Mouse (Mus musculus): ENCODE data around the gene Csdc2. TPM values are rescaled to one million over a fixed set of nuclear protein-coding genes. Genes with fewer than 3 reads are reported as not detected.

Csdc2 gene
- polyA plus RNA-seq, 1 experiment from 2014 or later = 5.5 TPM

- no peak for DNase-seq (ENCODE audit: low spot score)
- Histone ChIP-seq H3K4me3 (ENCODE audit: low read depth, low read length) (no peak overlapping the region), H3K4me1 (ENCODE audit: control insufficient read depth, insufficient read depth, low read length) (no peaks in the 10 kb centered on the region), H3K9me3 (replicated peaks; ENCODE audit: control insufficient read depth, low read length) (no peaks in the 10 kb centered on the region), H3K4me2 (ENCODE audit: low read depth, low read length) (no peak overlapping the region), H3K9ac (replicated peaks; ENCODE audit: low read length) (no peak overlapping the region), H3K27me3 (ENCODE audit: control insufficient read depth, insufficient read depth, low read length) (no peaks in the 10 kb centered on the region), H3K27ac (replicated peaks; ENCODE audit: low read depth, low read length) (no peak overlapping the region), H3K36me3 (replicated peaks; ENCODE audit: control insufficient read depth, insufficient read depth, low read depth, low read length) (no peaks in the 10 kb centered on the region; the same call in 1 of the 2 replicates)
- 82% methylated on average over 5 of the region's 5 CpGs for WGBS
- no peak for ATAC-seq (replicated peaks; ENCODE audit: insufficient number of reproducible peaks, low FRiP score, low TSS enrichment, low read depth)
Observed at GRCm38 (mm10) chr15:81950716-81951115, 14.2 kb downstream of the Csdc2 start.

- Histone ChIP-seq H3K9ac (replicated peaks; ENCODE audit: low read length) (no peak overlapping the region), H3K27me3 (ENCODE audit: control insufficient read depth, insufficient read depth, low read length) (no peaks in the 10 kb centered on the region), H3K9me3 (replicated peaks; ENCODE audit: control insufficient read depth, low read length) (no peaks in the 10 kb centered on the region), H3K4me1 (ENCODE audit: control insufficient read depth, insufficient read depth, low read length) (no peaks in the 10 kb centered on the region), H3K27ac (replicated peaks; ENCODE audit: low read depth, low read length) (no peak overlapping the region), H3K4me2 (ENCODE audit: low read depth, low read length) (no peak overlapping the region), H3K4me3 (ENCODE audit: low read depth, low read length) (no peak overlapping the region), H3K36me3 (replicated peaks; ENCODE audit: control insufficient read depth, insufficient read depth, low read depth, low read length) (no peaks in the 10 kb centered on the region; the same call in 1 of the 2 replicates)
- ATAC-seq (replicated peaks; ENCODE audit: insufficient number of reproducible peaks, low FRiP score, low TSS enrichment, low read depth) (no peak), DNase-seq (ENCODE audit: low spot score) (no peak)
- 87% methylated on average over 9 of the region's 9 CpGs for WGBS
Observed at GRCm38 (mm10) chr15:81951159-81951558, 14.6 kb downstream of the Csdc2 start.

GRCm38 (mm10) chr15:81952310-81952709 lies 15.8 kb downstream of the Csdc2 start:
- Histone ChIP-seq H3K9me3 (replicated peaks; ENCODE audit: control insufficient read depth, low read length) (no peaks in the 10 kb centered on the region), H3K9ac (replicated peaks; ENCODE audit: low read length) (no peak overlapping the region), H3K27me3 (ENCODE audit: control insufficient read depth, insufficient read depth, low read length) (no peaks in the 10 kb centered on the region), H3K4me3 (ENCODE audit: low read depth, low read length) (no peak overlapping the region), H3K4me2 (ENCODE audit: low read depth, low read length) (no peak overlapping the region), H3K36me3 (replicated peaks; ENCODE audit: control insufficient read depth, insufficient read depth, low read depth, low read length) (no peaks in the 10 kb centered on the region; the same call in 1 of the 2 replicates), H3K4me1 (ENCODE audit: control insufficient read depth, insufficient read depth, low read length) (no peaks in the 10 kb centered on the region), H3K27ac (replicated peaks; ENCODE audit: low read depth, low read length) (no peak overlapping the region)
- 84% methylated on average over 4 of the region's 4 CpGs for WGBS
- ATAC-seq (replicated peaks; ENCODE audit: insufficient number of reproducible peaks, low FRiP score, low TSS enrichment, low read depth) = no peak
- no peak for DNase-seq (ENCODE audit: low spot score)

- Histone ChIP-seq H3K36me3 (replicated peaks; ENCODE audit: control insufficient read depth, insufficient read depth, low read depth, low read length) (no peaks in the 10 kb centered on the region; the same call in 1 of the 2 replicates), H3K27me3 (ENCODE audit: control insufficient read depth, insufficient read depth, low read length) (no peaks in the 10 kb centered on the region), H3K4me1 (ENCODE audit: control insufficient read depth, insufficient read depth, low read length) (no peaks in the 10 kb centered on the region), H3K27ac (replicated peaks; ENCODE audit: low read depth, low read length) (no peak overlapping the region), H3K9ac (replicated peaks; ENCODE audit: low read length) (no peak overlapping the region), H3K9me3 (replicated peaks; ENCODE audit: control insufficient read depth, low read length) (no peaks in the 10 kb centered on the region), H3K4me3 (ENCODE audit: low read depth, low read length) (no peak overlapping the region), H3K4me2 (ENCODE audit: low read depth, low read length) (no peak overlapping the region)
- DNase-seq (ENCODE audit: low spot score) = no peak
- no peak for ATAC-seq (replicated peaks; ENCODE audit: insufficient number of reproducible peaks, low FRiP score, low TSS enrichment, low read depth)
- 96% methylated on average over 9 of the region's 9 CpGs for WGBS
Observed at GRCm38 (mm10) chr15:81954151-81954583, 17.6 kb downstream of the Csdc2 start.

- H3K4me1 ChIP-seq (ENCODE audit: control insufficient read depth, insufficient read depth, low read length) = no peaks in the 10 kb centered on the region
- no peaks in the 10 kb centered on the region for H3K27me3 ChIP-seq (ENCODE audit: control insufficient read depth, insufficient read depth, low read length)
- H3K4me3 ChIP-seq (ENCODE audit: low read depth, low read length) = no peak overlapping the region
- no peak overlapping the region for H3K4me2 ChIP-seq (ENCODE audit: low read depth, low read length)
- no peaks in the 10 kb centered on the region for H3K9me3 ChIP-seq (replicated peaks; ENCODE audit: control insufficient read depth, low read length)
- H3K9ac ChIP-seq (replicated peaks; ENCODE audit: low read length) = no peak overlapping the region
- ATAC-seq (replicated peaks; ENCODE audit: insufficient number of reproducible peaks, low FRiP score, low TSS enrichment, low read depth) = no peak
- H3K36me3 ChIP-seq (replicated peaks; ENCODE audit: control insufficient read depth, insufficient read depth, low read depth, low read length) = no peaks in the 10 kb centered on the region; the same call in 1 of the 2 replicates
- H3K27ac ChIP-seq (replicated peaks; ENCODE audit: low read depth, low read length) = no peak overlapping the region
- 90% methylated on average over 6 of the region's 6 CpGs for WGBS
- no peak for DNase-seq (ENCODE audit: low spot score)
Observed at GRCm38 (mm10) chr15:81954716-81955115, 18.2 kb downstream of the Csdc2 start.

- Histone ChIP-seq H3K4me1 (ENCODE audit: control insufficient read depth, insufficient read depth, low read length) (no peaks in the 10 kb centered on the region), H3K27me3 (ENCODE audit: control insufficient read depth, insufficient read depth, low read length) (no peaks in the 10 kb centered on the region), H3K36me3 (replicated peaks; ENCODE audit: control insufficient read depth, insufficient read depth, low read depth, low read length) (no peaks in the 10 kb centered on the region; the same call in 1 of the 2 replicates), H3K27ac (replicated peaks; ENCODE audit: low read depth, low read length) (no peak overlapping the region), H3K4me3 (ENCODE audit: low read depth, low read length) (no peak overlapping the region), H3K4me2 (ENCODE audit: low read depth, low read length) (no peak overlapping the region), H3K9ac (replicated peaks; ENCODE audit: low read length) (no peak overlapping the region), H3K9me3 (replicated peaks; ENCODE audit: control insufficient read depth, low read length) (no peaks in the 10 kb centered on the region)
- 93% methylated on average over 15 of the region's 15 CpGs for WGBS
- ATAC-seq (replicated peaks; ENCODE audit: insufficient number of reproducible peaks, low FRiP score, low TSS enrichment, low read depth) = no peak
- DNase-seq (ENCODE audit: low spot score) = no peak
Observed at GRCm38 (mm10) chr15:81955414-81955813, 18.9 kb downstream of the Csdc2 start.

GRCm38 (mm10) chr15:81956457-81956856 lies 19.9 kb downstream of the Csdc2 start:
- Histone ChIP-seq H3K4me2 (ENCODE audit: low read depth, low read length) (no peak overlapping the region), H3K36me3 (replicated peaks; ENCODE audit: control insufficient read depth, insufficient read depth, low read depth, low read length) (no peaks in the 10 kb centered on the region; the same call in 1 of the 2 replicates), H3K27me3 (ENCODE audit: control insufficient read depth, insufficient read depth, low read length) (no peaks in the 10 kb centered on the region), H3K4me3 (ENCODE audit: low read depth, low read length) (no peak overlapping the region), H3K4me1 (ENCODE audit: control insufficient read depth, insufficient read depth, low read length) (no peaks in the 10 kb centered on the region), H3K9ac (replicated peaks; ENCODE audit: low read length) (no peak overlapping the region), H3K9me3 (replicated peaks; ENCODE audit: control insufficient read depth, low read length) (no peaks in the 10 kb centered on the region), H3K27ac (replicated peaks; ENCODE audit: low read depth, low read length) (no peak overlapping the region)
- DNase-seq (ENCODE audit: low spot score) (peak; percentile 53), ATAC-seq (replicated peaks; ENCODE audit: insufficient number of reproducible peaks, low FRiP score, low TSS enrichment, low read depth) (no peak)
- WGBS = 57% methylated on average over 8 of the region's 8 CpGs

- H3K9me3 ChIP-seq (replicated peaks; ENCODE audit: control insufficient read depth, low read length) = no peaks in the 10 kb centered on the region
- no peak overlapping the region for H3K27ac ChIP-seq (replicated peaks; ENCODE audit: low read depth, low read length)
- H3K36me3 ChIP-seq (replicated peaks; ENCODE audit: control insufficient read depth, insufficient read depth, low read depth, low read length) = no peaks in the 10 kb centered on the region
- H3K4me2 ChIP-seq (ENCODE audit: low read depth, low read length) = no peak overlapping the region
- no peak overlapping the region for H3K4me3 ChIP-seq (ENCODE audit: low read depth, low read length)
- no peak for DNase-seq (ENCODE audit: low spot score)
- no peak overlapping the region for H3K9ac ChIP-seq (replicated peaks; ENCODE audit: low read length)
- WGBS = 83% methylated on average over 11 of the region's 11 CpGs
- H3K27me3 ChIP-seq (ENCODE audit: control insufficient read depth, insufficient read depth, low read length) = no peaks in the 10 kb centered on the region
- no peaks in the 10 kb centered on the region for H3K4me1 ChIP-seq (ENCODE audit: control insufficient read depth, insufficient read depth, low read length)
- no peak for ATAC-seq (replicated peaks; ENCODE audit: insufficient number of reproducible peaks, low FRiP score, low TSS enrichment, low read depth)
Observed at GRCm38 (mm10) chr15:81957598-81957997, 21.0 kb downstream of the Csdc2 start.
